Mouse (Mus musculus) midbrain, postnatal 0 days (tissue): Measurements from ENCODE around the gene Rilpl1. TPM values are rescaled to one million over a fixed set of nuclear protein-coding genes. Genes with fewer than 3 reads are reported as not detected.
A peak's percentile ranks its signal among the peaks of the same experiment; 100 is the strongest.

Experiments
- ATAC-seq: fragments of 200-750 bp; cut with Nextera tagmentation; 2 replicates; pipeline ENCODE4 v1.8.0; 2017; ENCODE audit warnings: moderate number of reproducible peaks, mild to moderate bottlenecking, moderate TSS enrichment, moderate library complexity; ENCODE audit not compliant: low FRiP score
- DNase-seq: peaks from one replicate; pipeline ENCODE4 v3.0.0-alpha.2; 2015; ENCODE audit warnings: low spot score
- H3K27ac ChIP-seq: fragments of 300-500 bp; sonication (generic); 2 replicates; pipeline ENCODE4 v1.5.1; 2014; ENCODE audit warnings: low read depth, mild to moderate bottlenecking, low read length, mixed read lengths
- H3K27me3 ChIP-seq: fragments of 300-500 bp; sonication (generic); 2 replicates; pipeline ENCODE4 v1.6.1; 2014; ENCODE audit warnings: low read length, control low read depth, mixed read lengths; ENCODE audit not compliant: insufficient read depth
- H3K36me3 ChIP-seq: fragments of 300-500 bp; sonication (generic); 2 replicates; pipeline ENCODE4 v1.6.1; 2014; ENCODE audit warnings: low read length, control low read depth, mixed read lengths; ENCODE audit not compliant: insufficient read depth
- H3K4me1 ChIP-seq: fragments of 300-500 bp; sonication (generic); 2 replicates; pipeline ENCODE4 v1.6.1; 2014; ENCODE audit warnings: mild to moderate bottlenecking, control low read depth, antibody characterized with exemption, low read length, mixed read lengths; ENCODE audit not compliant: insufficient read depth
- H3K4me2 ChIP-seq: fragments of 300-500 bp; sonication (generic); 2 replicates; pipeline ENCODE4 v1.6.1; 2014; ENCODE audit warnings: low read depth, mild to moderate bottlenecking, low read length, mixed read lengths; ENCODE audit not compliant: poor library complexity, severe bottlenecking
- H3K4me3 ChIP-seq: fragments of 300-500 bp; sonication (generic); 2 replicates; pipeline ENCODE4 v1.5.1; 2014; ENCODE audit warnings: low read depth, mild to moderate bottlenecking, low read length, moderate library complexity
- H3K9ac ChIP-seq: fragments of 300-500 bp; sonication (generic); replicated peaks from 2 replicates; pipeline ENCODE4 v1.6.1; 2014; ENCODE audit warnings: mild to moderate bottlenecking, low read length, moderate library complexity, mixed read lengths; ENCODE audit not compliant: poor library complexity, severe bottlenecking
- H3K9me3 ChIP-seq: fragments of 300-500 bp; sonication (generic); 2 replicates; pipeline ENCODE4 v1.6.1; 2016; ENCODE audit warnings: low read length, control low read depth
- CTCF ChIP-seq: IDR thresholded peaks from 2 replicates; pipeline ENCODE4 v1.5.1; 2016; ENCODE audit warnings: antibody characterized with exemption, mild to moderate bottlenecking
- WGBS: fragments of 180-500 bp; shearing (Covaris S2); extraction: QIAGEN DNeasy Blood & Tissue Kit; methylation state at CpG from one replicate; pipeline ENCODE4 v1.1.7; 2014; 5-methylcytosine and 5-hydroxymethylcytosine counted together
- polyA plus RNA-seq: library from polyadenylated mRNA; unstranded; fragments of >200 nt; fragmentation: Nextera tagmentation; extraction: Ambion mirVana; gene quantifications from 2 replicates; pipeline ENCODE4 v1.2.1, GENCODE M21; 2015
- total RNA-seq: library from RNA; depleted of rRNA; stranded (reverse); fragments of >200 nt; gene quantifications from 2 replicates; pipeline ENCODE4 v1.2.3, GENCODE M21; 2014

Gene Rilpl1
- total and polyA plus RNA-seq, 2 experiments from 2014 or later = 11.9 to 14.9 TPM

DNA sequence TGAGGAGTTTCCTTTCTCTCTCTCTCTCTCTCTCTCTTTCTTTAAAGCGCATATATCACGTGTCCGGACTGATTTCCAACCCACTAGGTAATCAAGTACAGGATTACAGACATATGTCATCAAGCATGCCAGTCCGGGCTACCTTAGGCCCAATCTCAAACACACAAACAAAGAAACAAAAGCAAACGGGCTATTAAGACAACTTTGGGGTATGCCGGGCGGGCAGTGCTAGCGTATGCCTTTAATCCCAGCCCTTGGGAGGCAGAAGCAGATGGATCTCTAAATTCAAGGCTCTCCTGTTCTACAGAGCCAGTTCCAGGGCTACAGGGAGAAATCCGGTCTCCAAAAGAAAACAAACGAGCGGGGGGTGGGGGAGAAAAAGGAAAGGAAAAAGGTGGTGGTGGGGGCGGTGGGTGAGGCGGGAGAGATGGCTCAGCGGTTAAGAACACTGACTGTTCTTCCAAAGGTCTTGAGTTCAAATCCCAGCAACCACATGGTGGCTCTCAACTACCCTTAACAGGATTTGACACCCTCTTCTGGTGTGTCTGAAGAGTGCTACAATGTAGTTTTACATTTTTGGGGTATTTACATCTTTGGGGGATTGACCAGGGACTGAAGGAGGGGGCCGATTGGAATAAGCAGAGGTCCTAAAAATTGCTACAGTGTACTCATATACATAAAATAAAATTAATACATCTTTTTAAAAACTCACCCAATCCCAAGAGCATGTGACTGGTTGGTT is 47.4 kb downstream of the Rilpl1 start:
- Histone ChIP-seq H3K4me3 (peak overlapping the region; percentile 63), H3K36me3 (no peaks in the 10 kb centered on the region; the same call in 1 of the 2 replicates), H3K9ac (peak overlapping the region; percentile 78), H3K9me3 (no peaks in the 10 kb centered on the region), H3K27me3 (no peaks in the 10 kb centered on the region), H3K4me1 (peaks cover 5% of the 10 kb centered on the region; the same call in 1 of the 2 replicates), H3K4me2 (peak overlapping the region; percentile 83), H3K27ac (peak overlapping the region; percentile 99)
- WGBS = 8% methylated on average over 15 of the region's 15 CpGs
- 0 out of 2 replicates have a peak, but pooled peaks have one; percentile 4 for TF ChIP-seq CTCF
- DNase-seq = no peak
- ATAC-seq = peak; percentile 63; the same call in 1 of the 2 replicates

- Histone ChIP-seq H3K27me3 (no peaks in the 10 kb centered on the region), H3K9ac (peak within 1 kb of the TSS; percentile 78), H3K4me2 (peak within 1 kb of the TSS; percentile 83), H3K9me3 (no peaks in the 10 kb centered on the region), H3K36me3 (no peaks in the 10 kb centered on the region; the same call in 1 of the 2 replicates), H3K27ac (peak within 1 kb of the TSS; percentile 99), H3K4me3 (peak within 1 kb of the TSS; percentile 63), H3K4me1 (peaks cover 9% of the 10 kb centered on the region; the same call in 1 of the 2 replicates)
- ATAC-seq (peak; percentile 90), DNase-seq (peak; percentile 93)
- WGBS = under 1% methylated on average over 47 of the region's 48 CpGs
- TF ChIP-seq CTCF = no peak; the same call in 1 of the 2 replicates
Measured at GRCm38 (mm10) chr5:124482966-124483654, 48.1 kb downstream of the Rilpl1 start, which contains the start of gene Snrnp35. Snrnp35 (plus strand) TSS chr5:124483134.

GRCm38 (mm10) chr5:124482436-124482965 is 48.7 kb downstream of the Rilpl1 start:
- Histone ChIP-seq H3K9ac (peak overlapping the region; percentile 78), H3K4me3 (peak overlapping the region; percentile 63), H3K36me3 (no peaks in the 10 kb centered on the region; the same call in 1 of the 2 replicates), H3K4me1 (peaks cover 9% of the 10 kb centered on the region; the same call in 1 of the 2 replicates), H3K27ac (peak overlapping the region; percentile 99), H3K27me3 (no peaks in the 10 kb centered on the region), H3K4me2 (peak overlapping the region; percentile 83), H3K9me3 (no peaks in the 10 kb centered on the region)
- ATAC-seq (no peak), DNase-seq (no peak)
- 6% methylated on average over 13 of the region's 13 CpGs for WGBS
- TF ChIP-seq CTCF = no peak

DNA sequence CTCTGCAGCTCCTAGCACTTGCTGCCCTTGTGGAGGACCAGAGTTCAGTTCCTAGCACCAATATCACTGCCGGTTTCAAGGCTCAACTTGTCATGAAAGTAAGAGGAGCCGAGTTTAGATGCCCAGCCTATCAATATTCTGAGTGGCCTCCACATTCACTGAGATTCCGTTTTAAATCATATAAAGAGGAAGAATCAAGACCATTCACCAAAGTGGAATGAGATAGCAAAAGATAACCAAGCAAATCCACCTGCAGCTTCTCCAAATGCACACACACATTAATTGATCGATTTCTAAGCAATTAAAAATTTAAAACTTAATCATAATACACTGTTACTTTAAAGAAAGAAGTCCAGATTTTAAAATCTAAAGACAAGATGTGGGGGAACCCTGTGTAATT is 49.5 kb downstream of the Rilpl1 start:
- peaks cover 9% of the 10 kb centered on the region; the same call in 1 of the 2 replicates for H3K4me1 ChIP-seq
- WGBS = 90% methylated on average over 4 of the region's 4 CpGs
- no peak overlapping the region for H3K4me2 ChIP-seq
- no peaks in the 10 kb centered on the region for H3K36me3 ChIP-seq
- no peaks in the 10 kb centered on the region for H3K9me3 ChIP-seq
- H3K27me3 ChIP-seq = no peaks in the 10 kb centered on the region
- no peak overlapping the region for H3K9ac ChIP-seq
- no peak for TF ChIP-seq CTCF
- no peak overlapping the region for H3K27ac ChIP-seq
- H3K4me3 ChIP-seq = no peak overlapping the region
- DNase-seq (no peak), ATAC-seq (no peak)

GRCm38 (mm10) chr5:124480119-124480518 is 51.1 kb downstream of the Rilpl1 start:
- peaks cover 9% of the 10 kb centered on the region; the same call in 1 of the 2 replicates for H3K4me1 ChIP-seq
- DNase-seq (no peak), ATAC-seq (no peak)
- no peaks in the 10 kb centered on the region for H3K27me3 ChIP-seq
- no peak overlapping the region for H3K9ac ChIP-seq
- 82% methylated on average over 4 of the region's 4 CpGs for WGBS
- H3K4me2 ChIP-seq = no peak overlapping the region
- TF ChIP-seq CTCF = no peak
- no peak overlapping the region for H3K4me3 ChIP-seq
- no peaks in the 10 kb centered on the region for H3K36me3 ChIP-seq
- H3K27ac ChIP-seq = no peak overlapping the region
- no peaks in the 10 kb centered on the region for H3K9me3 ChIP-seq
